Mouse (Mus musculus): ENCODE measurements around the gene Cyb5r2. TPM values are rescaled to one million over a fixed set of nuclear protein-coding genes. Genes with fewer than 3 reads are reported as not detected.

Gene Cyb5r2
- total RNA-seq, 1 experiment from 2014 or later = not detected

Other genes with a start within 250 kb of the Cyb5r2 start
- 0.31 TPM in 1 of 2 replicates, not detected in the other for gene Olfml1, start 190.6 kb downstream of the Cyb5r2 start, total RNA-seq (2017)
- gene Ppfibp2, start 162.8 kb downstream of the Cyb5r2 start, total RNA-seq (2017) = 13.7 and 14.3 TPM in 2 replicates
- gene 5330417H12Rik, start 132.9 kb downstream of the Cyb5r2 start, total RNA-seq (2017) = not detected in 2 replicates
- gene Ovch2, start 43.2 kb upstream of the Cyb5r2 start, total RNA-seq (2017) = not detected in 2 replicates
- not detected in 2 replicates for gene Olfr467, start 54.2 kb upstream of the Cyb5r2 start, total RNA-seq (2017)
- not detected in 2 replicates for gene Olfr469, start 67.5 kb upstream of the Cyb5r2 start, total RNA-seq (2017)
- gene Olfr470, start 89.5 kb upstream of the Cyb5r2 start, total RNA-seq (2017) = not detected in 2 replicates
- gene Olfr472, start 139.9 kb upstream of the Cyb5r2 start, total RNA-seq (2017) = not detected in 2 replicates
- not detected in 2 replicates for gene Olfr473, start 172.4 kb upstream of the Cyb5r2 start, total RNA-seq (2017)
- gene Olfr474, start 196.6 kb upstream of the Cyb5r2 start, total RNA-seq (2017) = not detected in 2 replicates
- not detected in 2 replicates for gene Olfr476, start 206.8 kb upstream of the Cyb5r2 start, total RNA-seq (2017)
- not detected in 2 replicates for gene Olfr477, start 228.7 kb upstream of the Cyb5r2 start, total RNA-seq (2017)

Measured in hematopoietic stem cell, adult 5-6 weeks (primary cell).